16 mouse cellular contexts compared by ENCODE assay signal in genomic region chr10:80775731-80776130, GRCm38 (mm10). TPM values are rescaled to one million over a fixed set of nuclear protein-coding genes. Genes with fewer than 3 reads are reported as not detected.
DNase-seq lines count a peak whose midpoint lies in the region; ATAC-seq and TF ChIP-seq lines count a peak whose summit lies in the region.
"Had no signal": no experiment of that assay in that cellular context is flagged by ENCODE, and none has a peak within 500 bp of the region (broad histone marks: within the 10 kb centered on the region; RNA-seq: fewer than 3 reads in every experiment).

No protein-coding gene starts in this region.

- no peak overlapping the region for H3K4me3 ChIP-seq in heart, embryonic 10.5 days
- no peak overlapping the region for H3K4me3 ChIP-seq in limb, embryonic 13.5 days
- H3K4me3 ChIP-seq in limb, embryonic 10.5 days: no peak overlapping the region
- no peak overlapping the region for H3K4me3 ChIP-seq in lung, postnatal 0 days (ENCODE audit: low read depth, low read length)
- H3K4me3 ChIP-seq: hindbrain, embryonic 10.5 days; intestine, embryonic 15.5 days; kidney, embryonic 15.5 days; limb, embryonic 12.5 days had no signal

- no peak for DNase-seq in heart, embryonic 10.5 days (ENCODE audit: low spot score)
- no peak for DNase-seq in heart, adult 8-10 months (ENCODE audit: low spot score)
- no peak for DNase-seq in limb, embryonic 10.5 days (ENCODE audit: low spot score)
- peak; percentile 82 to 86 for DNase-seq in cerebellum, postnatal 25 days
- DNase-seq in right cerebral cortex, adult 18-20 months: no peak
- DNase-seq in lung, postnatal 0 days (ENCODE audit: low spot score): no peak
- DNase-seq: adrenal gland, adult 8-10 months; lung, postnatal 36 days; retina, postnatal 1 day had no signal

- WGBS in heart, embryonic 10.5 days: 61% methylated on average over 4 of the region's 4 CpGs
- 86% methylated on average over 4 of the region's 4 CpGs for WGBS in limb, embryonic 13.5 days
- 88% methylated on average over 4 of the region's 4 CpGs for WGBS in limb, embryonic 10.5 days
- 89% methylated on average over 4 of the region's 4 CpGs for WGBS in lung, postnatal 0 days

- no peak for TF ChIP-seq EP300 in lung, postnatal 0 days (IDR thresholded peaks at IDR 0.05)

- ATAC-seq in limb, embryonic 13.5 days (ENCODE audit: low FRiP score, low read depth): no peak
- ATAC-seq in lung, postnatal 0 days: no peak
- ATAC-seq: forebrain, embryonic 16.5 days; intestine, embryonic 15.5 days had no signal

- H3K9ac ChIP-seq in limb, embryonic 13.5 days: peak overlapping the region; percentile 35; the same call in 1 of the 2 replicates
- no peak overlapping the region for H3K9ac ChIP-seq in lung, postnatal 0 days (replicated peaks; ENCODE audit: low read depth)
- H3K9ac ChIP-seq: intestine, embryonic 15.5 days; kidney, embryonic 15.5 days; limb, embryonic 12.5 days had no signal

- peak overlapping the region; percentile 62 for H3K27ac ChIP-seq in heart, embryonic 10.5 days
- no peak overlapping the region for H3K27ac ChIP-seq in limb, embryonic 13.5 days
- no peak overlapping the region for H3K27ac ChIP-seq in limb, embryonic 10.5 days
- H3K27ac ChIP-seq in lung, postnatal 0 days (ENCODE audit: low read length): no peak overlapping the region
- H3K27ac ChIP-seq: hindbrain, embryonic 10.5 days; intestine, embryonic 15.5 days; kidney, embryonic 15.5 days; limb, embryonic 12.5 days had no signal

- no peaks in the 10 kb centered on the region for H3K27me3 ChIP-seq in heart, embryonic 10.5 days (ENCODE audit: insufficient read depth, poor library complexity, severe bottlenecking)
- no peaks in the 10 kb centered on the region for H3K27me3 ChIP-seq in limb, embryonic 13.5 days
- H3K27me3 ChIP-seq in limb, embryonic 10.5 days (ENCODE audit: low read depth, poor library complexity, severe bottlenecking): no peaks in the 10 kb centered on the region
- no peaks in the 10 kb centered on the region for H3K27me3 ChIP-seq in lung, postnatal 0 days (replicated peaks; ENCODE audit: insufficient read depth, low read length)
- H3K27me3 ChIP-seq: intestine, embryonic 15.5 days; kidney, embryonic 15.5 days; limb, embryonic 12.5 days had no signal

- no peak for TF ChIP-seq CTCF in lung, postnatal 0 days (IDR thresholded peaks at IDR 0.05)

- H3K4me2 ChIP-seq in limb, embryonic 13.5 days (replicated peaks): no peak overlapping the region
- H3K4me2 ChIP-seq in lung, postnatal 0 days (replicated peaks; ENCODE audit: low read depth, low read length): no peak overlapping the region
- H3K4me2 ChIP-seq: intestine, embryonic 15.5 days; kidney, embryonic 15.5 days; limb, embryonic 12.5 days; midbrain, embryonic 11.5 days had no signal

- H3K9me3 ChIP-seq in heart, embryonic 10.5 days: no peaks in the 10 kb centered on the region
- no peaks in the 10 kb centered on the region for H3K9me3 ChIP-seq in limb, embryonic 13.5 days
- H3K9me3 ChIP-seq in limb, embryonic 10.5 days (replicated peaks): no peaks in the 10 kb centered on the region
- no peaks in the 10 kb centered on the region for H3K9me3 ChIP-seq in lung, postnatal 0 days (ENCODE audit: low read length)
- H3K9me3 ChIP-seq: hindbrain, embryonic 10.5 days; intestine, embryonic 15.5 days; kidney, embryonic 15.5 days; limb, embryonic 12.5 days had no signal

- peaks cover 95% of the 10 kb centered on the region for H3K36me3 ChIP-seq in heart, embryonic 10.5 days
- peaks cover 100% of the 10 kb centered on the region for H3K36me3 ChIP-seq in limb, embryonic 13.5 days
- H3K36me3 ChIP-seq in limb, embryonic 10.5 days: peaks cover 100% of the 10 kb centered on the region
- peaks cover 34% of the 10 kb centered on the region for H3K36me3 ChIP-seq in lung, postnatal 0 days (ENCODE audit: insufficient read depth, low read length)

- H3K4me1 ChIP-seq in heart, embryonic 10.5 days: peaks cover 41% of the 10 kb centered on the region
- H3K4me1 ChIP-seq in limb, embryonic 13.5 days: peaks cover 13% of the 10 kb centered on the region
- H3K4me1 ChIP-seq in limb, embryonic 10.5 days: peaks cover 19% of the 10 kb centered on the region
- H3K4me1 ChIP-seq in lung, postnatal 0 days (ENCODE audit: insufficient read depth, low read depth, low read length): no peaks in the 10 kb centered on the region
- H3K4me1 ChIP-seq: kidney, embryonic 15.5 days had no signal

RNA-seq across cellular contexts. Expression of gene Dot1l, which starts 20.7 kb away (rescaled TPM):
- 25.6 and 26.1 TPM in 2 replicates for polyA plus RNA-seq in heart, embryonic 10.5 days (2016; fragmentation: Nextera tagmentation; extraction: Ambion mirVana)
- 10 to 100 TPM; 13.3 to 24.1 (median 19.8) TPM for total RNA-seq in heart, adult 8-10 months (2022)
- polyA plus RNA-seq in limb, embryonic 13.5 days (2015; fragmentation: Nextera tagmentation; extraction: Ambion mirVana): 19.2 and 20.2 TPM in 2 replicates
- 26.4 and 28.3 TPM in 2 replicates for polyA plus RNA-seq in limb, embryonic 10.5 days (2016; fragmentation: Nextera tagmentation; extraction: Ambion mirVana)
- 7.4 and 9.6 TPM in 2 replicates for polyA plus RNA-seq in lung, postnatal 0 days (2015; fragmentation: Nextera tagmentation; extraction: Ambion mirVana)

RNA-seq across cellular contexts. Expression of gene Sf3a2, which starts 22.3 kb away (rescaled TPM):
- polyA plus RNA-seq in heart, embryonic 10.5 days (2016; fragmentation: Nextera tagmentation; extraction: Ambion mirVana): 70.6 and 84.1 TPM in 2 replicates
- total RNA-seq in heart, adult 8-10 months (2022): 10 to 100 TPM; 25.0 to 33.0 (median 31.5) TPM
- polyA plus RNA-seq in limb, embryonic 13.5 days (2015; fragmentation: Nextera tagmentation; extraction: Ambion mirVana): 73.0 and 77.4 TPM in 2 replicates
- 113 and 121 TPM in 2 replicates for polyA plus RNA-seq in limb, embryonic 10.5 days (2016; fragmentation: Nextera tagmentation; extraction: Ambion mirVana)
- polyA plus RNA-seq in lung, postnatal 0 days (2015; fragmentation: Nextera tagmentation; extraction: Ambion mirVana): 27.0 and 29.4 TPM in 2 replicates

RNA-seq across cellular contexts. Expression of gene Plekhj1, which starts 22.7 kb away (rescaled TPM):
- 116 and 151 TPM in 2 replicates for polyA plus RNA-seq in heart, embryonic 10.5 days (2016; fragmentation: Nextera tagmentation; extraction: Ambion mirVana)
- total RNA-seq in heart, adult 8-10 months (2022): 10 to 100 TPM; 29.8 to 37.4 (median 32.7) TPM
- 127 and 128 TPM in 2 replicates for polyA plus RNA-seq in limb, embryonic 13.5 days (2015; fragmentation: Nextera tagmentation; extraction: Ambion mirVana)
- polyA plus RNA-seq in limb, embryonic 10.5 days (2016; fragmentation: Nextera tagmentation; extraction: Ambion mirVana): 168 and 204 TPM in 2 replicates
- polyA plus RNA-seq in lung, postnatal 0 days (2015; fragmentation: Nextera tagmentation; extraction: Ambion mirVana): 59.9 and 69.1 TPM in 2 replicates

RNA-seq across cellular contexts. Expression of gene Amh, which starts 29.3 kb away (rescaled TPM):
- polyA plus RNA-seq in heart, embryonic 10.5 days (2016; fragmentation: Nextera tagmentation; extraction: Ambion mirVana): not detected in 2 replicates
- total RNA-seq in heart, adult 8-10 months (2022): under 1 TPM; 0.14 to 0.50 (median 0.20) TPM
- not detected in 2 replicates for polyA plus RNA-seq in limb, embryonic 13.5 days (2015; fragmentation: Nextera tagmentation; extraction: Ambion mirVana)
- polyA plus RNA-seq in limb, embryonic 10.5 days (2016; fragmentation: Nextera tagmentation; extraction: Ambion mirVana): 0.09 TPM in 1 of 2 replicates, not detected in the other
- polyA plus RNA-seq in lung, postnatal 0 days (2015; fragmentation: Nextera tagmentation; extraction: Ambion mirVana): 0.07 TPM in 1 of 2 replicates, not detected in the other
- polyA plus RNA-seq: forebrain, embryonic 16.5 days; intestine, embryonic 15.5 days; kidney, embryonic 15.5 days; limb, embryonic 12.5 days; midbrain, embryonic 11.5 days had no signal

RNA-seq across cellular contexts. Expression of gene Ap3d1, which starts 33.7 kb away (rescaled TPM):
- 53.1 and 60.4 TPM in 2 replicates for polyA plus RNA-seq in heart, embryonic 10.5 days (2016; fragmentation: Nextera tagmentation; extraction: Ambion mirVana)
- 10 to 100 TPM; 41.2 to 44.5 (median 43.4) TPM for total RNA-seq in heart, adult 8-10 months (2022)
- 74.5 and 80.0 TPM in 2 replicates for polyA plus RNA-seq in limb, embryonic 13.5 days (2015; fragmentation: Nextera tagmentation; extraction: Ambion mirVana)
- 54.6 and 60.6 TPM in 2 replicates for polyA plus RNA-seq in limb, embryonic 10.5 days (2016; fragmentation: Nextera tagmentation; extraction: Ambion mirVana)
- polyA plus RNA-seq in lung, postnatal 0 days (2015; fragmentation: Nextera tagmentation; extraction: Ambion mirVana): 49.3 and 58.2 TPM in 2 replicates

Comparison
In these comparisons a context has a peak if more than half of its experiments do, and no peak if none do; other contexts are left out.
1. DNase-seq: peak in cerebellum, postnatal 25 days (2 of 2); none in heart, embryonic 10.5 days (single experiment), heart, adult 8-10 months (single experiment), limb, embryonic 10.5 days (single experiment), right cerebral cortex, adult 18-20 months (single experiment) and lung, postnatal 0 days (single experiment).